19 mouse cellular contexts compared by ENCODE assay signal in genomic region chr16:62182988-62183387, GRCm38 (mm10).
DNase-seq lines count a peak whose midpoint lies in the region; ATAC-seq and TF ChIP-seq lines count a peak whose summit lies in the region.
"Had no signal": no experiment of that assay in that cellular context is flagged by ENCODE, and none has a peak within 500 bp of the region (broad histone marks: within the 10 kb centered on the region; RNA-seq: fewer than 3 reads in every experiment).

No protein-coding gene starts in this region.

- no peaks in the 10 kb centered on the region for H3K27me3 ChIP-seq in forebrain, postnatal 0 days (ENCODE audit: insufficient read depth, low read length)
- H3K27me3 ChIP-seq in forebrain, embryonic 15.5 days = no peaks in the 10 kb centered on the region
- H3K27me3 ChIP-seq: forebrain, embryonic 13.5 days; hindbrain, embryonic 12.5 days; hindbrain, embryonic 15.5 days had no signal

- H3K36me3 ChIP-seq in forebrain, postnatal 0 days (ENCODE audit: insufficient read depth) = no peaks in the 10 kb centered on the region
- no peaks in the 10 kb centered on the region for H3K36me3 ChIP-seq in forebrain, embryonic 15.5 days
- H3K36me3 ChIP-seq: forebrain, embryonic 10.5 days; hindbrain, embryonic 12.5 days; hindbrain, embryonic 15.5 days had no signal

- no peak for TF ChIP-seq CTCF in forebrain, postnatal 0 days (IDR thresholded peaks at IDR 0.05; ENCODE audit: low read depth)

- H3K27ac ChIP-seq in forebrain, postnatal 0 days (ENCODE audit: low read depth, low read length) = no peak overlapping the region
- H3K27ac ChIP-seq in forebrain, embryonic 15.5 days (replicated peaks) = no peak overlapping the region
- H3K27ac ChIP-seq: forebrain, embryonic 10.5 days; forebrain, embryonic 13.5 days; hindbrain, embryonic 12.5 days; hindbrain, embryonic 15.5 days had no signal

- ATAC-seq in forebrain, postnatal 0 days = peak; percentile 18; the same call in 1 of the 2 replicates
- ATAC-seq in forebrain, embryonic 15.5 days (replicated peaks) = no peak
- ATAC-seq: activated CD4-positive, CD25-positive, alpha-beta regulatory T cell, adult 4 months had no signal

- H3K4me2 ChIP-seq in forebrain, postnatal 0 days (ENCODE audit: low read depth) = no peak overlapping the region
- H3K4me2 ChIP-seq in forebrain, embryonic 15.5 days (replicated peaks) = no peak overlapping the region
- H3K4me2 ChIP-seq: forebrain, embryonic 13.5 days; heart, embryonic 11.5 days; hindbrain, embryonic 12.5 days; hindbrain, embryonic 15.5 days had no signal

- H3K9me3 ChIP-seq in forebrain, postnatal 0 days (ENCODE audit: low read length) = no peaks in the 10 kb centered on the region
- no peaks in the 10 kb centered on the region for H3K9me3 ChIP-seq in forebrain, embryonic 15.5 days
- H3K9me3 ChIP-seq: forebrain, embryonic 10.5 days; forebrain, embryonic 13.5 days; hindbrain, embryonic 12.5 days; hindbrain, embryonic 15.5 days had no signal

- no peak for DNase-seq in forebrain, postnatal 0 days
- DNase-seq in left cerebral cortex, adult 11 months (ENCODE audit: low spot score) = peak; percentile 8
- DNase-seq in left cerebral cortex, adult 18-20 months (ENCODE audit: low spot score in 2 of 2) = no peak
- peak; percentile 21 for DNase-seq in right cerebral cortex, adult 18-20 months
- DNase-seq in right cerebral cortex, postnatal 14 days = no peak
- DNase-seq: adrenal gland, adult 8-10 months; adrenal gland, postnatal 25 days; cerebellum, adult 18-20 months; cerebellum, adult 9-10 months; cerebellum, postnatal 14 days; gastrocnemius, postnatal 10 days; gastrocnemius, postnatal 36 days had no signal

- H3K4me1 ChIP-seq in forebrain, postnatal 0 days (ENCODE audit: insufficient read depth) = no peaks in the 10 kb centered on the region
- 0 out of 2 replicates have a peak, but pooled peaks cover 3% of the 10 kb centered on the region for H3K4me1 ChIP-seq in forebrain, embryonic 15.5 days
- H3K4me1 ChIP-seq: forebrain, embryonic 10.5 days; forebrain, embryonic 13.5 days; hindbrain, embryonic 12.5 days; hindbrain, embryonic 15.5 days had no signal

- no peak overlapping the region for H3K9ac ChIP-seq in forebrain, postnatal 0 days
- H3K9ac ChIP-seq in forebrain, embryonic 15.5 days (replicated peaks) = no peak overlapping the region
- H3K9ac ChIP-seq: forebrain, embryonic 13.5 days; hindbrain, embryonic 12.5 days; hindbrain, embryonic 15.5 days had no signal

- H3K4me3 ChIP-seq in forebrain, postnatal 0 days (ENCODE audit: low read depth, low read length) = no peak overlapping the region
- no peak overlapping the region for H3K4me3 ChIP-seq in forebrain, embryonic 15.5 days
- H3K4me3 ChIP-seq: forebrain, embryonic 10.5 days; forebrain, embryonic 13.5 days; hindbrain, embryonic 12.5 days; hindbrain, embryonic 15.5 days had no signal

Comparison
In these comparisons a context has a peak if more than half of its experiments do, and no peak if none do; other contexts are left out.
1. DNase-seq: peak in left cerebral cortex, adult 11 months (single experiment) and right cerebral cortex, adult 18-20 months (single experiment); none in forebrain, postnatal 0 days (single experiment), left cerebral cortex, adult 18-20 months (0 of 2) and right cerebral cortex, postnatal 14 days (single experiment).